Mouse (Mus musculus) ovary, postnatal 10 days (tissue): ENCODE measurements around the gene Cops2.

ENCODE experiments used
- DNase-seq: peaks from one replicate; pipeline ENCODE4 v3.0.0; 2022; ENCODE audit warnings: low spot score

Gene Cops2

GRCm38 (mm10) chr2:125826201-125826600 is 32.7 kb downstream of the Cops2 start:
- DNase-seq, result no peak

- no peak for DNase-seq
These were observed 38.5 kb downstream of the Cops2 start for GRCm38 (mm10) chr2:125820397-125820796.

- DNase-seq, result no peak
These were observed 44.9 kb downstream of the Cops2 start for GRCm38 (mm10) chr2:125813972-125814595.

- DNase-seq, result no peak
These were observed 47.6 kb downstream of the Cops2 start for GRCm38 (mm10) chr2:125811332-125811731.

GRCm38 (mm10) chr2:125809551-125809950 is 49.4 kb downstream of the Cops2 start:
- DNase-seq, result no peak

GRCm38 (mm10) chr2:125805826-125806225 is 53.1 kb downstream of the Cops2 start:
- no peak for DNase-seq

- no peak for DNase-seq
These were observed 57.0 kb downstream of the Cops2 start for GRCm38 (mm10) chr2:125801947-125802346.

- no peak for DNase-seq
These were observed 57.9 kb downstream of the Cops2 start for GRCm38 (mm10) chr2:125801038-125801437.

GRCm38 (mm10) chr2:125800428-125800827 is 58.5 kb downstream of the Cops2 start:
- no peak for DNase-seq

GRCm38 (mm10) chr2:125797872-125798271 is 61.1 kb downstream of the Cops2 start:
- no peak for DNase-seq

- DNase-seq, result no peak
These were observed 63.8 kb downstream of the Cops2 start for GRCm38 (mm10) chr2:125795118-125795517.

GRCm38 (mm10) chr2:125794166-125794565 is 64.8 kb downstream of the Cops2 start:
- no peak for DNase-seq

GRCm38 (mm10) chr2:125792879-125793261 is 66.1 kb downstream of the Cops2 start:
- DNase-seq, result no peak

GRCm38 (mm10) chr2:125792144-125792878 is 66.6 kb downstream of the Cops2 start:
- DNase-seq, result no peak

- no peak for DNase-seq
These were observed 67.5 kb downstream of the Cops2 start for GRCm38 (mm10) chr2:125791485-125791885.

GRCm38 (mm10) chr2:125790242-125790641 is 68.7 kb downstream of the Cops2 start:
- no peak for DNase-seq

GRCm38 (mm10) chr2:125789265-125789664 is 69.7 kb downstream of the Cops2 start:
- DNase-seq, result no peak

- DNase-seq, result no peak
These were observed 70.2 kb downstream of the Cops2 start for GRCm38 (mm10) chr2:125788785-125789184.

- no peak for DNase-seq
These were observed 70.6 kb downstream of the Cops2 start for GRCm38 (mm10) chr2:125788351-125788750.

- DNase-seq, result no peak
These were observed 73.9 kb downstream of the Cops2 start for GRCm38 (mm10) chr2:125785021-125785420.

GRCm38 (mm10) chr2:125784392-125784791 is 74.5 kb downstream of the Cops2 start:
- no peak for DNase-seq

- no peak for DNase-seq
These were observed 75.1 kb downstream of the Cops2 start for GRCm38 (mm10) chr2:125783868-125784267.

GRCm38 (mm10) chr2:125782719-125783109 is 76.2 kb downstream of the Cops2 start, which contains the start of gene Secisbp2l:
Secisbp2l (minus strand) TSS chr2:125782870.
- DNase-seq, result peak; percentile 97
